Mouse (Mus musculus): ENCODE measurements around the gene Gm5269.

Gm5269 gene

DNA sequence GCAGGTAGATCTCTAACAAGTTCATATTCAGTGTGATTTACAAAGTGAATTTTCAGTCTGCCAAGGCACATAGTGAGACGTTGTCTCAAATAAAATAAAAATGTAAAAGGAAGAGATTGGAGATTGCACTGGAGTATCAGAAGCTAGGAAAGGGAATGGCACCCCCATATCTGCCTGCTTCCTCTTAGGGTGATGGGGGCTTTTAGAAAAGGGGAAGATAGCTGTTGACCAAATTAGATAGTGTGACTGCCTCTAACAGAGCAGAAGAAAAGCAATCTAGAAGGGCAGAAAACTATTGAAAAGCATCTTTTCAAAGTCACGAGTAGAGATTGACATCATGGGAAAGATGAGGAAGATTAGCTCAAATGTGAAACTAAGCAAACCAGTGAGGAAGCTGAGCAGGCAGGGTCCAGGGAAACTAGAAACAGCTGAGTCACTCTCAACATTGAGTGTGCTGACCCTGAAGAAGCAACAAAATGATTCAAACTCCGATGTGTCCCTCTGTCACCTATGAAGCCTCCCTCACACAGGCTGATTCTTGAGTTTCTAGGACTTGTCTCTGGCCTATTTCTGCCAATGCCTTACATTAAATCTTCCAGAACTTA is 8.7 kb downstream of the Gm5269 start:
- no peak for DNase-seq (ENCODE audit: extremely low read depth, insufficient read length, low spot score)

- no peak for DNase-seq (ENCODE audit: extremely low read depth, insufficient read length, low spot score)
These were observed 12.6 kb downstream of the Gm5269 start for GRCm38 (mm10) chr1:45877463-45877862.

GRCm38 (mm10) chr1:45876450-45877198 is 13.4 kb downstream of the Gm5269 start:
- DNase-seq (ENCODE audit: extremely low read depth, insufficient read length, low spot score) = no peak

GRCm38 (mm10) chr1:45875640-45876039 is 14.4 kb downstream of the Gm5269 start:
- no peak for DNase-seq (ENCODE audit: extremely low read depth, insufficient read length, low spot score)

DNA sequence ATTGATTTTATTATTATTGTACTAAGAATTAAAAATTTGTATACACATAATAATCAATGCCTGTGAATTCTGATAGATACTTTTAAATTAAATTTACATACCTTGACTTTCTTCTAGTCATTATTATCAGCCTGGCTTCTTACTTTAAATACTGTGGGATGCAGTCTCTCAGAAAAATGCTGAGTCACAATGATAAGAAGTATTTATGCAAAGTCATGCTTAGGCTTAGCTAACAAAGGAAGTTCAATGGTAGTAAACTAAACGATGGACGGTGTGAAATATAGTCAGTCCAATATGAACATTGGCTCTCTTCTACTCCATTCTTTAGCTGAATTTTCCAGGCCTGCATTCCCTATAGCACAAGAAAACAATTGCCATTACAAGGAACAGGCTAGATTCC is 16.8 kb downstream of the Gm5269 start:
- no peak for DNase-seq (ENCODE audit: extremely low read depth, insufficient read length, low spot score)

DNA sequence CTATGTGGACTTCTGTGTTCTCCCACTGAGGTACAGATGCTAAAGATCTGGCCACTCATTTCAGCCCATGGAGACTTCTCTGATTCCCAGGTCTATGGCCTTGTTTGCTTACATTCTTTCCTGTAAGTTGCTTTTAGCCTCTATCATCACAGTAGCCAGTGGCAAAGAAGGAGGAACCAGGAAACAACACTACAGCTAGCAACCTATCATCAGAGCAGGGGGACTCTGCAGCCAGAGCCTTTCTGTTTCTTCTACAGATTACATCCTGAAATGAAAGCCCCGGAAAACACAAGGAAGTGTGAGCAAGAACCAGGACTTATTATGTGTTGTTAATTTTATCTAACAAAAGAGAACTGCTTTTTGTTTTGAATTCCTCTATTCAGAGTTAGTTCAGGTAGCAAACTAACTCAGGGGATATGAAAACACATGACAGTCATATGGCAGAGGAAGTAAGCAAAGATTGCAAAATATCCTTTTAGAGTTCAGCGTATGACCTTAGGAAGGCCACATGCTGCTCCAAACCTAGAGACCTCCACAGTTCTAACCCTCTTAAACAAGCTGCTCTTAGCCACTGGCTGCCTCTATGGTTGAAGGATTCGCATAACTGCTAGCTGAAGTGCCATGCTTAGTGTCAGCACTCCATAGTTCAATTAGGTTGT is 21.5 kb downstream of the Gm5269 start:
- no peak for DNase-seq (ENCODE audit: extremely low read depth, insufficient read length, low spot score)

- DNase-seq (ENCODE audit: extremely low read depth, insufficient read length, low spot score) = no peak
These were observed 22.0 kb downstream of the Gm5269 start for GRCm38 (mm10) chr1:45868050-45868449.

DNA sequence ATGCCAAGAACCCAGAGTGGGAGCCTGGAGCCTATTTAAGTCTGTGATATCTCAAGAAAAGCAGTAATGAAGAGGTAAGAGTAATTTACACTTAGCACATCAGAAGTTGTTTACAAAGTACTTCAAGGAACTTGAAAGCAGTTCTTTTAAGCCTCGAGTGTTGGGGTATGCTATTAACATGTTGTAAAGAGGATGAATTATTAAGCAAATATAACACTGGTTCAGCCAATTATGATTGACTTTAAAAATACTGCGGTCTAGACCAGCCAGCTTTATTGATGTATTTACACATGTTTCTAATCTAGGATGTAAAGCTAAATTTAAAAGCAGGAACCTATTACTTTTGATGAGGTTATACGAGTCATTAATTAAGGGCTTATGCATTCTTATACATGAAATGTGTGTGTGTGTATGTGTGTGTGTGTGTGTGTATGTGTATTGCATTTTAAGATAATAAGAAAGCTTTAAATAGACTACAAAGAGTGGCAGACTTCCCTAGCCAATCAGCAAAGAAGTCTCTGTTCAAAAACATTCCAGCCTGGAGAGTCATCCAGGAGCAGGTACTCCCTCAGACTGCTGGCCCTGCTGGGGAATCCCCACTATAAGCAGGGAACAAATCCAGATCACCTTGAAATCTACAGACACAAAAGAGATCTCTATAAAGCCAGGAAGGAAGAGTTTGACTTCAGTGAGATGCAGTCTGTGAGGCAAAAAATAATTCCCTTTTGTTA is 23.6 kb downstream of the Gm5269 start:
- DNase-seq (ENCODE audit: extremely low read depth, insufficient read length, low spot score) = no peak

GRCm38 (mm10) chr1:45865727-45866126 is 24.3 kb downstream of the Gm5269 start:
- no peak for DNase-seq (ENCODE audit: extremely low read depth, insufficient read length, low spot score)

DNA sequence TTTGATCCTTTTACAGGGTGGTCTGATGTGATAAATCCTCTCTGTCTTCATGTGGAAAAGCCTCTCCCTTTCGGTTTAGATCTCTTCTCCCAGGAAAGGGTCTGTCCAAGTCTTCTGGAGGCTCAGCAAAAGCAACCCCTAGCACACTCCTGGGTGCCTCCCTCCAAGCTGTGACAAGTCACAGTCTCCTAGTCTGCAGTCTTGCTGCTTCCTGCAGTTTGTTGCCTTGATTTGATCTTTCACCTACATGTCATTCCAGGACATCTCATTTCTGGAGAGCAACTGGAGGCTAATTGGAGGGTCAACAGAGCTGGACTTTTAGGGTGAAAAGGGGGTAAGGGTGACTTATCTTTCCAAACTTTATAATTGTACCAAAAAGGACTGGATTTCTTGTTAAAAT is 24.8 kb downstream of the Gm5269 start:
- DNase-seq (ENCODE audit: extremely low read depth, insufficient read length, low spot score) = no peak

DNA sequence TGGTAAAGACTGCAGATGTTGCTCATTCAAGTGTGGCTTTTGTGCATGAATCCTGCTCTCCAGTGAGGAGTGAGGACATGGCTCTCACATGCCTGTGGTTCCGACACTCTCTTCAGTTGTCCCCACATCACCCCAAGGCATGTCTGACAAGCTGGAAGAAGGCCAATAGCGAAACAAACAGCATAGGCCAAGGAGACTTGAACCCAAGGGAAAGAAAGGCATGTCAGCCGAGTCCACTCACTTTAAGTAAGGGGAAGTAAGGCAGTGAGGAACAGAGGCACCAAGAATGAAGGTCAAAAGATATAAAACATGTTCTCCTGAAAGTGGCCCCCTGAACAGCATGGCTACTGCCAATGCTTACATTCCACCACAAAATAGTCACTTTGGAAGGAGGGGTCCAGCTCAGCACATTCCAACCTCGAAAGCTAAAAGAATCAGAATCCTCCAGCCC is 25.5 kb downstream of the Gm5269 start:
- peak; percentile 49 for DNase-seq (ENCODE audit: extremely low read depth, insufficient read length, low spot score)

- DNase-seq (ENCODE audit: extremely low read depth, insufficient read length, low spot score) = no peak
These were observed 26.4 kb downstream of the Gm5269 start for GRCm38 (mm10) chr1:45863641-45864040.

- DNase-seq (ENCODE audit: extremely low read depth, insufficient read length, low spot score) = no peak
These were observed 28.9 kb downstream of the Gm5269 start for GRCm38 (mm10) chr1:45861162-45861561.

DNA sequence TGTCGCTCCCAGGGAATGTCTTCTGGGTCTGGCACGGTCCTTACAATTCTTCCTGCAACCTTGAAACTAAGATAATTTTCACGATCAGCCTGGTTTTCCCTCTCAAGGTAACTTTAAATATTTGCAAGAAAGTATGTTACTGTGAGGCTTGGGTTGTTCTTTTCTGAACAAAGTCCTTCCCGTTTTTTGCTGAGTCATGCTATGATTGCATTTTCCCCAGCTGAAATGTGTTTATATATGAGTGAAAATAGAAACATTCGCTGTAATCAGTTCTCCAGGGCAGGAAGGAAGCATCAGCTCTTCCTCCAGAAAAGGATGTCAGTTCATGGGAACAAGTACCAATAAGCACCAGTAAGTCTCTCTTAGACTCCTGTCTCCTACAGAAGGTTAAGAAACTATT is 29.7 kb downstream of the Gm5269 start:
- peak; percentile 5 for DNase-seq (ENCODE audit: extremely low read depth, insufficient read length, low spot score)

GRCm38 (mm10) chr1:45858038-45858437 is 32.0 kb downstream of the Gm5269 start:
- DNase-seq (ENCODE audit: extremely low read depth, insufficient read length, low spot score) = no peak

- no peak for DNase-seq (ENCODE audit: extremely low read depth, insufficient read length, low spot score)
These were observed 44.6 kb downstream of the Gm5269 start for GRCm38 (mm10) chr1:45845466-45845865.

Data from 3134 (cell line).